Mouse (Mus musculus) forebrain, embryonic 14.5 days (tissue): ENCODE results near the gene Ung. TPM values are rescaled to one million over a fixed set of nuclear protein-coding genes. Genes with fewer than 3 reads are reported as not detected.

Experiments
- ATAC-seq: fragments of 200-750 bp; cut with Nextera tagmentation; 2 replicates; pipeline ENCODE4 v1.8.0; 2017; ENCODE audit warnings: mild to moderate bottlenecking, moderate library complexity
- DNase-seq: peaks from one replicate; pipeline ENCODE4 v3.0.0-alpha.2; 2015; ENCODE audit warnings: low spot score
- H3K27ac ChIP-seq: fragments of 300-500 bp; sonication (generic); 2 replicates; pipeline ENCODE4 v1.5.1; 2014; ENCODE audit warnings: low read depth, mild to moderate bottlenecking, control low read depth, low read length, moderate library complexity
- H3K27me3 ChIP-seq: fragments of 300-500 bp; sonication (generic); replicated peaks from 2 replicates; pipeline ENCODE4 v1.6.1; 2014; ENCODE audit warnings: low read length, control low read depth, mixed read lengths; ENCODE audit not compliant: control insufficient read depth, insufficient read depth
- H3K36me3 ChIP-seq: fragments of 300-500 bp; sonication (generic); 2 replicates; pipeline ENCODE4 v1.6.1; 2014; ENCODE audit warnings: low read length, control low read depth; ENCODE audit not compliant: control insufficient read depth, insufficient read depth
- H3K4me1 ChIP-seq: fragments of 300-500 bp; sonication (generic); 2 replicates; pipeline ENCODE4 v1.6.1; 2014; ENCODE audit warnings: antibody characterized with exemption, low read length, control low read depth; ENCODE audit not compliant: control insufficient read depth, insufficient read depth
- H3K4me2 ChIP-seq: fragments of 300-500 bp; sonication (generic); 2 replicates; pipeline ENCODE4 v1.6.1; 2014; ENCODE audit warnings: mild to moderate bottlenecking, control low read depth, low read length
- H3K4me3 ChIP-seq: fragments of 300-500 bp; sonication (generic); 2 replicates; pipeline ENCODE4 v1.5.1; 2014; ENCODE audit warnings: low read depth, low read length, control low read depth
- H3K9ac ChIP-seq: fragments of 300-500 bp; sonication (generic); 2 replicates; pipeline ENCODE4 v1.6.1; 2014; ENCODE audit warnings: mild to moderate bottlenecking, low read length, control low read depth, moderate library complexity
- H3K9me3 ChIP-seq: fragments of 300-500 bp; sonication (generic); replicated peaks from 2 replicates; pipeline ENCODE4 v1.6.1; 2016; ENCODE audit warnings: low read length, control low read depth, mixed read lengths; ENCODE audit not compliant: control insufficient read depth
- WGBS: fragments of 180-500 bp; shearing (Covaris S2); extraction: QIAGEN DNeasy Blood & Tissue Kit; methylation state at CpG from one replicate; pipeline ENCODE4 v1.1.7; 2014; 5-methylcytosine and 5-hydroxymethylcytosine counted together
- polyA plus RNA-seq: library from polyadenylated mRNA; unstranded; fragments of >200 nt; fragmentation: Nextera tagmentation; extraction: Ambion mirVana; gene quantifications from 2 replicates; pipeline ENCODE4 v1.2.1, GENCODE M21; 2014

Ung gene
- polyA plus RNA-seq, 1 experiment from 2014 or later: 13.3 TPM

DNA sequence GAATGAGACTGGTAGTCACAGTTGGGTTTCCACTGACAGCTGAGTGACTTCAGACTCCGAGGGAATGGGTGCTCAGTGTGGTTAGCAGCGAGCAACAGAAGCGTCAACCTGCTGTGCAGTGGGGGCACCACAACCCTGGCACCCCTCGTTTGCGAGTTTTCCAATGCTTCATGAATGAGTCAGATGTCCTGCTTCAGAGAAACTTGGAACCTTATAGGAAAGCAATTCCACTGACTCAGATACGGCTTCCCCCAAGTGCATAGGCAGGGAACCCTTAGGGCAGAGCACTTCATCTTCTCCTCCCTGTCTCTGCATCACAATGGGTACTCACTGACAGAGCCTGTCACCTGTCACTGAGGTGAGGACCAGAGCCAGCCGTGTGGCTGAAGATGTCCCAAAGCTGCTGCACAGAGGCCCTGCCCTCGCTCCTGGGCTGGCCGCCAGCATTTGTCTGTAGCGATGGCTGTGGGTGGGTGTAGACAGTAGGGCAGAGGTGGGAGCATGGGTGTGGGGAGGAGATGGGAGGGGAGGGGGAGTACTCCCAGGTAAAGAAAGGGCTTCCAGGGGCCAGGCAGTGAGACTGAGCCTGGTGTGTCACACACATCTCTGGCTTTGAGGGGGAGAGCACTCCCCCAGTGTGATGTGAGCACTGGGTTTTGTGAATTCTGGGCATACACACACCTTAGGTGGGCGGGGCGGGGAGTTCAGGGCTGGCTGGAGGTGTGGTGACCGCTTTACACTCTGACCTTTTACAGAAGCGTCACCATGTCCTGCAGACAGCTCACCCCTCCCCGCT is 7.5 kb downstream of the Ung start:
- DNase-seq (no peak), ATAC-seq (no peak)
- Histone ChIP-seq H3K4me3 (no peak overlapping the region), H3K36me3 (0 out of 2 replicates have a peak, but pooled peaks cover 2% of the 10 kb centered on the region), H3K27me3 (no peaks in the 10 kb centered on the region), H3K9me3 (no peaks in the 10 kb centered on the region), H3K4me1 (peaks cover 11% of the 10 kb centered on the region), H3K9ac (no peak overlapping the region; the same call in 1 of the 2 replicates), H3K4me2 (no peak overlapping the region), H3K27ac (no peak overlapping the region; the same call in 1 of the 2 replicates)
- WGBS: 79% methylated on average over 15 of the region's 15 CpGs

DNA sequence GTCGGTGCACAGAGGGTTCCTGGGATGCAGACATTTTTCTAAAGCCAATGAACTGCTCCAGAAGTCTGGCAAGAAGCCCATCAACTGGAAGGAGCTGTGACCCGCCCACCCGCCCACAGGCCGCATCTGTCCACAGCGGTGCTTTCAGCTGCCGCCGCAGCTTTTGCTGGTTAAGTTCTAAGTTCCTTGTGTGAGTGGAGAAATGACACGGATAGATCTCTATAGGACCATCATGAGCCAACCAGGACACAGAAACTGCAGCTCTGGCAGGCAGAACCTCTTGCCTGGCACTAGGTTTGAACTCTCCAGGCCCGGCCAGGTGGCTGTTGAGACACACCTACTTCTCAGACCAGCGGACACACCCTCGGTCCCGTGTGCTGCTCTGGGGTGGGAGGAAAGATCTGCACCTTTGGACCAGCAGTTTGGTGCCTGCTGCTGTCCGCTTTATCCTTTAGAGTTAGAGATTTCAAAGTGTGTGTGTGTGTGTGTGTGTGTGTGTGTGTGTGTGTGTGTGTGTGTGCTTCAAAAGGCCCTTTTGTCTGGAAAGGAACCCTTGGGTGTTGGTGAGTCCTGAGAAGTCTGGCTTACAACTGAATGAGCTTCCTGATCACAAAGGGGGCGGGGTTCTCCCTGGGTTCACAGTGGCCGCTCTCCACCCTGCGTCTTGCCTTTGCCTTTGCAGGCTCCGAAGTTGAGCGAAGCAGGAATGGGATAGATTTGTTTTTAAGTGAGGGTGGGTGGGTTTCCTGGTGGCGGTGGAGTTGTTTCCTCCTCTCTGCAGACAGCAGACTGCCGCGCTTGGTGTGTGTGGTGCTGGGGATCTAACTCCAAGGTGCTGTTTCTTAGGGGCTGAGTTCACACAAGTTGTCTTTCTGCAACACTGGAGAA is 8.3 kb downstream of the Ung start:
- Histone ChIP-seq H3K9me3 (no peaks in the 10 kb centered on the region), H3K36me3 (0 out of 2 replicates have a peak, but pooled peaks cover 2% of the 10 kb centered on the region), H3K4me2 (0 out of 2 replicates have a peak overlapping the region, but pooled peaks have one; percentile 21), H3K4me3 (no peak overlapping the region), H3K27ac (peak overlapping the region; percentile 77), H3K27me3 (no peaks in the 10 kb centered on the region), H3K4me1 (peaks cover 11% of the 10 kb centered on the region), H3K9ac (peak overlapping the region; percentile 3; the same call in 1 of the 2 replicates)
- DNase-seq (peak; percentile 46), ATAC-seq (peak; percentile 61; the same call in 1 of the 2 replicates)
- 61% methylated on average over 21 of the region's 21 CpGs for WGBS

DNA sequence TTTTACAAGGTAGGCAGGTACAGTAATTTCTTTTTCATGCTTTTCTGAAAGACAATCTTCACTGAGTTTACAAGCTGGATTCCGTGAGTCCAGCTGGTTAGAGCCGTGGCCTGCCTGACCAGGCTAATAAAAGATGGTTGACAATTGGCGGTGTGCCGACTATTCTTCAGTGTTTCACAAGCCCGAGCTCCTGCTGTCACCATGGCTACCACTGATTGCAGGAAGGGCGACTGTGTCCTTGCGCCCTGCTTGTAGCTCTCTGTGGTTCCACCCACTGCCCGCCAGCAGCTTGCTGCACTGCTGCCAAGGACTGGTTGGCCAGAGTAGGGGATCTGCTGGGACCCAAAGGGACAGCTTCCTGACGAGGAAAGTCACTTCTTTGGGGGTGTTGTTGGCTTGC is 9.0 kb downstream of the Ung start:
- ATAC-seq (peak; percentile 89), DNase-seq (peak; percentile 94)
- Histone ChIP-seq H3K9ac (peak overlapping the region; percentile 3; the same call in 1 of the 2 replicates), H3K4me2 (0 out of 2 replicates have a peak overlapping the region, but pooled peaks have one; percentile 21), H3K9me3 (no peaks in the 10 kb centered on the region), H3K27ac (peak overlapping the region; percentile 77), H3K4me1 (peaks cover 11% of the 10 kb centered on the region), H3K36me3 (0 out of 2 replicates have a peak, but pooled peaks cover 2% of the 10 kb centered on the region), H3K4me3 (no peak overlapping the region), H3K27me3 (no peaks in the 10 kb centered on the region)
- 10% methylated on average over 9 of the region's 9 CpGs for WGBS

DNA sequence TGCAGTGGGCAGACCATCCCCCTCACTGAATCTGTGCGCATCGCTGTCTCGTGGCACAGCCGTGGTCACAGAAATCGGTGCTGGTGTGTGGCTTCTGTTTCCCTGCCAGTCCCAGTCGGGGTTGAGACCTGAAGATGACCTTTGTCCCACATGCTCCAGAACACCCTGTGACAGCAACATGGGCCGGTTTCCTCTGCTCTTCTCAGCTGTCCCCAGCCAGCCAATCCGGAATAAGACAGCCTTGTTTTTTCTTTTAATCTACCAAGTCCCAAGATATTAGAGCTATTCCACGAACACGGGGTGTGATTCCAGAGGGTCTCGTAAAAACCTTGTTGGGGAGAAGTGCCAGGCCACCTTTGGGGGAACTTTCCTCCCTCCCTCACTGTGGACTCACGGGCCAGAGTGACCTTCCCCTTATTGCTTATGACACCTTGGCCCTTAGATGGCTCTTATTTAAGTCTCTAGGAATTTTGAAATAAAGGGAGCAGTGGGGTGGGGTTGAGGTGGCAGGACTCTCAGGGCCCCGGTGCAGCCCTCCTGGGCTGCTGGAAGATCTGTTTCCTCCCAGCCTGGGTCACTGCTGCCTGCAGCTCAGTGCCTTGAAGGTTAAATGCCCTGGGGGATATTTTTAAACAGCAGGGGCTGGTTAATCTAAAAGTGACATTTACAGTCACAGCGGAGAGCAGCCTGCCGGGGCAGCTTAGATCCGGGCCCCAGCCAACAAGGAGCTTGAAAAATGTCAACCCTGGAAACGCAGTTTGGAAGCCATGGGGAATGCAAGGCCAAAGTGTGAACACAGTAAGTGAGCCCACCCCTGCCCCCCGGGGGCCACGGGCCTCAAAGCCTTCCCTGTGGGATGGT is 16.1 kb downstream of the Ung start, which contains the start of gene Acacb:
Gene Acacb (plus strand): TSS at position 508 of the 861 bp plus-strand sequence.
- Histone ChIP-seq H3K9me3 (no peaks in the 10 kb centered on the region), H3K4me2 (no peak within 1 kb of the TSS), H3K4me3 (no peak within 1 kb of the TSS), H3K27me3 (no peaks in the 10 kb centered on the region), H3K9ac (no peak within 1 kb of the TSS), H3K4me1 (no peaks in the 10 kb centered on the region), H3K36me3 (no peaks in the 10 kb centered on the region), H3K27ac (no peak within 1 kb of the TSS)
- DNase-seq: no peak
- 63% methylated on average over 19 of the region's 19 CpGs for WGBS
- ATAC-seq: no peak

DNA sequence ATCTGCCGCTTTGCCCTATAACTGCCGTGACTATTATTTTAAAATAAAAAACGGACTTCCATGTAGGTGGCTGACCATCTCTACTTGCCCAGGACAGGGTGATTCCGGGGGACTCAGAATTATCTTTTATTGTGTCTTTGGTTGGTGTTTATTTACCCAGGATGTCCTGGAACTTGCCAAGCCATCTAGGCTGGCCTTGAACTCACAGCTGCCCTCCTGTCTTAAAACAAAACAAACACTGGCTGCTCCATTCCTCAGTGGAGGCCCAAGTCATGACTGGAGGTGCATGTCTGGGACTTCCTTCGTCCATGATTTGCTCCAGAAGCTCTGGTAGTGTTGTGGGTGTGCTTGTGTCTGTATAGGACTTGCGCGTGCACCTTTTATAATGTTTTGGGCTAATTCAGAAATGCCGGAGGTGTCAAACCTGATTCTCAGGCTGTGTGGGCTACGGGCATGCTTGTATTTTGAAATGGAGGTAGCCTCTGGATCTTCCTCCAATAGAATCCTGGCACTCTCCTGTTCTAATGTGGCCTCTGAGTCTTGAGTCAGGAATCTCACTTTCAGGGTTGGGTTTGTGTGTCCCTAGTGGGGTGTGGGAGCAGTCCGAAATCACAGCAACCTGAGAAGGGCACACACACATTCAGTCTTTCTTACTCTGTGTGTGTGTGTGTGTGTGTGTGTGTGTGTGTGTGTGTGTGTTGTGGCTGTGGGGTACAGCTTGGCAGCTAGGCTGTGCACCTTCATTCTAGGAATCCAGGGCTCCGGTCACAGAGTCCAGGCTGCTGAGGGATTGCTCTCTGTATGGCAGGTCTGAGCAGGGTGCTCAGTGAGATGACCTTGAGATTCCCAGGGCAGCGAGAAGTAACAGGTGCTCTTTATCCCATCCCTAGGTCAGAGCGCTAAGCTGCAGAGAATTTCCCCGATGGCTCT is 17.1 kb downstream of the Ung start:
- H3K27ac ChIP-seq: no peak overlapping the region
- H3K27me3 ChIP-seq: no peaks in the 10 kb centered on the region
- H3K9ac ChIP-seq: no peak overlapping the region
- no peak for ATAC-seq
- 92% methylated on average over 14 of the region's 14 CpGs for WGBS
- no peak overlapping the region for H3K4me3 ChIP-seq
- no peaks in the 10 kb centered on the region for H3K9me3 ChIP-seq
- H3K4me2 ChIP-seq: no peak overlapping the region
- H3K36me3 ChIP-seq: no peaks in the 10 kb centered on the region
- H3K4me1 ChIP-seq: no peaks in the 10 kb centered on the region
- DNase-seq: no peak

DNA sequence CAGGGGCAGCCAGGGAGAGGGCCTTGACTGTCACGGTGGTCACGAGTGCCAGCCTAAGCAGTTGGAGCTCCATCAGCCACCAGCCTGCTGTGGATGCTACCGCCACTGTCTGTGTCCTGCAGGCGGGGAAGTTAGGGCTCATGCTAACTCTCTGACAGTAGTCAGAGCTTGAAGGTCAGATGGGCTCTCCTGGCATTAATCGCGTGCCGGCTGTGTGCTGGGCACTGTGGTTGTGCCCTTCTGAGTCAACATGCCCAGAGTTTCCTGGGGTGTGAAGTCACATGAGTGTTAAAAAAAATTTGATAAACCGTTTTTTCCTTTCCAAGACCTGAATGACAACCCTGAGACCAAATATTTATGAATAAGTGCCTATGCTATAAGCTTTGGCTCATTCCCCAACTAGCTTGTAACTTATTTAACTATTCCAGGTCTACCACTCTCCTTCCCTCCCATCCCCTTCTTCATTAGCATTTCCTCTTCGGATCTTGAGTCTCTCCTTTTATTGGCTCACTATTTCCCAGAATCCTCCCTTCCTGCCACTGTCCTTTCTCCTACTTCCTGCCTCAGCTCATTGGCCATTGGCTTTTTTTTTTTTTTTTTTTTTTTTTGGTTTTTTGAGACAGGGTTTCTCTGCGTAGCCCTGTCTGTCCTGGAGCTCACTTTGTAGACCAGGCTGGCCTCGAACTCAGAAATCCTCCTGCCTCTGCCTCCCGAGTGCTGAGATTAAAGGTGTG is 22.3 kb downstream of the Ung start:
- ATAC-seq: no peak

DNA sequence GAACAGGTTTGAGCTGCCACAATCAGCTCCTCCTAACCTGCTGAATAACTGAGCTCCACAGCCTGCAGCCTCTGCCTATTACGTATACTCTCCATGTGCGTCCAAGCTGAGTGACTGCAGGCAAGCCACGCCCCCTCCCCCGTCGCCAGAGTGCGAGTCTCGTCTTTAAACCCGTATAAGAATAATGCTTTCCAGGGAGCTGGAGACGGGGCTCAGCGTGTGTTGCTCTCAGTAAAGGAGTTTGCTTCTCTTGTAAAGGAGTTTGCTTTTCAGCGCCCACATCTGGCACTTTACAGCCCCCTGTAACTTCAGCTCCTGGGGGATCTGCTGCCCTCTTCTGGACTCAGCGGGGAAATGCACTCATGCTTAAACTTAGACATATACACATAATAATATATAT is 23.3 kb downstream of the Ung start:
- DNase-seq (peak; percentile 59), ATAC-seq (no peak)
- Histone ChIP-seq H3K4me3 (no peak overlapping the region), H3K4me1 (no peaks in the 10 kb centered on the region), H3K9me3 (no peaks in the 10 kb centered on the region), H3K27me3 (no peaks in the 10 kb centered on the region), H3K27ac (no peak overlapping the region), H3K4me2 (0 out of 2 replicates have a peak overlapping the region, but pooled peaks have one; percentile 14), H3K36me3 (no peaks in the 10 kb centered on the region), H3K9ac (no peak overlapping the region)
- 6% methylated on average over 12 of the region's 12 CpGs for WGBS

More for the DNA sequence above, 22.3 kb downstream of the Ung start:
- H3K36me3 ChIP-seq: no peaks in the 10 kb centered on the region
- H3K9ac ChIP-seq: no peak overlapping the region
- no peak for DNase-seq
- H3K4me2 ChIP-seq: no peak overlapping the region
- H3K9me3 ChIP-seq: no peaks in the 10 kb centered on the region
- WGBS: 84% methylated on average over 12 of the region's 12 CpGs
- H3K27ac ChIP-seq: no peak overlapping the region
- no peaks in the 10 kb centered on the region for H3K27me3 ChIP-seq
- no peaks in the 10 kb centered on the region for H3K4me1 ChIP-seq
- no peak overlapping the region for H3K4me3 ChIP-seq
